Mouse (Mus musculus) frontal cortex, postnatal 10 days (tissue): ENCODE measurements around the gene Abcc3.

ENCODE experiments used
- DNase-seq, 2 experiments: peaks; one replicate each; pipeline ENCODE4 v3.0.0; 2022; ENCODE audit warnings: low spot score in 2 of 2, mixed read lengths in 1 of 2

Gene Abcc3

DNA sequence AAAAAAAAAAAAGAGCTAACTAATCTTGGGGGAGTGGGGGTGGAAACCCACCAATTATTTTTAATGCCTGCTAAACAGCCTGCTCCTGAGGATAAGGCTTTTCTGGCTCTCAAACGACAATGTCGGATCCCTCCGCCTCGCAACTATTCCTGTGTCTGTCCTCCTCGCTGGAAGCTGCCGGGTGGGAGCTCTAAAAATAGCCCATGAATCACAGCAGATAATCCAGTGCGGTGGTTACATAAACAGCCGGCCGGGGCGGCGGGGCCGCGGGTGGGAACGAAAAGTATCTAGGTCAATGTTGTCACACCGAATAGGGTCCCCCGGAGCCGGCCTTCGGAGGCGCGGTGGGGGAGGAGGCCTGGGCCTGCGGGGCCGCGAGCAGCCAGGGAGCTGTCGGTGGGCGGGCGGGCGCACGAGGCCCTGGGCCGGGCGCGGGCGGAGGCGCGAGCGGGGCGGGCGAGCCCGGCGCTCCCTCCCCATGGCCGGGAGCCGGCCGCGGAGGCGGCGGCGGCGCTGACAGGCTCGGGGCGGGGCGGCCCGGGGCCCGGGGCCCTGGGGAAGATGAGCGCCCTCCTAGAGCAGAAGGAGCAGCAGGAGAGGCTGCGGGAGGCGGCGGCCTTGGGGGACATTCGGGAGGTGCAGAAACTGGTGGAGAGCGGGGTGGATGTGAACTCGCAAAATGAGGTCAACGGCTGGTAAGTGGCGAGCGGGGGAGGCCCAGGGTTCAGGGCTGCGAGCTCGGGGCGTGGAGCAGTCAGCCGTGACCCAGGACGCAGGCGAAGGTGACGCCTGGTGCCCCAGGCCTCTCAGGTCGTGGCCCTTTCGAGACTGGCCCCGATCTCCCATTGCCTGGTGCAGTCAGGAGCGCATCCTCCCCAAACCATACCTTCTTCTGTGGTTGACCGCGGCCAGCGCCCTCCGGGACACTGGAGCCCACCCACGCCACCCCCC is 64.8 kb downstream of the Abcc3 start, which contains the start of gene Ankrd40:
Gene Ankrd40, plus strand, starts transcription at position 309 of the 951 bp plus-strand sequence.
- DNase-seq, result peak; percentile 94 to 97

DNA sequence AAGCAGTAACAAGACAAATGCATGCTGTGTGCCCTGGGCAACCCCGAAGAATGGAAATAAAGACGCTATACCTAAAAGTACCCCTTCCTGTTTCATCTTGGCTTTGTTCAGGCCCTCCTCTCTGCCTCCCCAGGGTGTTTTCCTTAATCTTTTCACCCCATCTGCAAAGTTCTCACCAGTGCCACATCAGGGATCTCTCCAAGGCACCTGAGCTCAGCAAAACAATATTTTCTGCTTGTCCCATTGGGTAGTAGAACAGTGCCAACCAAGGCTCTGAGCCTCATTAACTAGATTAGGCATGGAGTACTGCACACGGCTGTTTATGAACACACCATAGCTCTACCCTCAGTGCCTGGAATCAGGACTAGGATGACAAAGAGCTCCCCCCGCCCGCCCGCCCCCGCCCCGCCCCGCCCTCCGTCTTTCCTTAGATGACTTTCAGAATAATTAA is 65.8 kb downstream of the Abcc3 start:
- no peak for DNase-seq

DNA sequence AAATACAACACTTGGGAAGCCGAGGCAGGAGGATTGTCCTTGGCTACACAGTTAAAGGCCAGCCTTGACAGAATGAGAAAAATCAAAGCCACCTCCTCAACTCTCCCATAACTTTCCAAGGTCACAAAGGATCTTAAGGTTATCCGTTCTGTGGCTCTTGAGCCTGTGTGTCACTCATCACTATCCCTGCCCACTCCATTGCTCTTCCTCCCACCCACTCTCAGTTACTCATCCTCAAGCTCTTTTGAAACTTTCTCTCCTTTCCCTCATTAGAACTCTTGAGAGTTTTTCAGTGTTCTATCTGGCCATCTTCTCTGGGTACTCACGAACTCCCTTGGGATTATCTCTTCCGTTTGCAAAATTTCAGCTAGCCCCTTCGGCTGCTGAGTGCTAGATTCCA is 68.2 kb downstream of the Abcc3 start:
- no peak for DNase-seq

DNA sequence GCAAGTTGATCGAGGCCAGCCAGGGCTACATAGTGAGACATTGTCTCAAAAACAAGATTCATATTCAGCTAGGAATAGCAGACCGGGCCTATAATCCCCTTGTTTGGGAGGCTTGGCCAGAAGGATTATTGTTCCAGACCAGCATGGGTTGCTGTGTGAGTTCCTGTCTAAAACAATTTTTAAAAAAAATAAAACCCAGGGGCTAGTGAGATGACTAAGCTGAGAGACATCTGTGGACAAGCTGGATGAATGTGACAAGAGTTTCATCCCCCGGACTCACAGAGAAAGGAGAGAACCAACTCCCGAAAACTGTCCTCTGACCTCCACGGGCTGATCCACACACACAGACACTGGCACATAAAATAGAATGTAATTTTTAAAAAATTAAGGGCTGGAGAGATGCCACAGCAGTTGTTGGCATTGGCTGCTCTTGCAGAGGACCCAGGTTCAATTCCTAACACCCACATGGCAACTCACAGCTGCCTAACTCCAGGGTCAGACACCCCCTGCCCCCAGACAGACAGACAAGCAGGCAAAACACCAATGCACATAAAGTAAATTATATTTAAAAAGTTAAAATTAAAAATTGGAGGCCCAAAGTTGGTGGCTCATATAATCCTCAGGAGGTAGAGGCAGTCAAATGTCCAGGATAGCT is 69.4 kb downstream of the Abcc3 start:
- no peak for DNase-seq

DNA sequence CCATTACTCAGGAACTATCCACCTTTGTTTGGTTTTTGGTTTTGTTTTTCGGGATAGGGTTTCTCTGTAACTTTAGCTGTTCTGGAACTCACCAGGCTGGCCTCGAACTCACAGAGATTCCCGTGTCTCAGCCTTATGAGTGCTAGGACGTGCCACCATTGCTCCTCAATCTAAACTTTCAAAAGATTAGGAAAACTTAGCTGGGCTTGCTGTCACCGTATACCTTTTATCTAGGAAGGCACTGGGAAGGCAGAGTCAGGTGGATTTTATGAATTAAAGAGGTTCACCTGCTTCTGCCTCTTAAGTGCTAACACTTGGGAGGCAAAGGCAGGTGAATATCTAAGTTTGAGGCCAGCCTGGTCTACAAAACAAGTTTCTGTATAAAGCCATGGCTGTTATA is 70.2 kb downstream of the Abcc3 start:
- no peak for DNase-seq

DNA sequence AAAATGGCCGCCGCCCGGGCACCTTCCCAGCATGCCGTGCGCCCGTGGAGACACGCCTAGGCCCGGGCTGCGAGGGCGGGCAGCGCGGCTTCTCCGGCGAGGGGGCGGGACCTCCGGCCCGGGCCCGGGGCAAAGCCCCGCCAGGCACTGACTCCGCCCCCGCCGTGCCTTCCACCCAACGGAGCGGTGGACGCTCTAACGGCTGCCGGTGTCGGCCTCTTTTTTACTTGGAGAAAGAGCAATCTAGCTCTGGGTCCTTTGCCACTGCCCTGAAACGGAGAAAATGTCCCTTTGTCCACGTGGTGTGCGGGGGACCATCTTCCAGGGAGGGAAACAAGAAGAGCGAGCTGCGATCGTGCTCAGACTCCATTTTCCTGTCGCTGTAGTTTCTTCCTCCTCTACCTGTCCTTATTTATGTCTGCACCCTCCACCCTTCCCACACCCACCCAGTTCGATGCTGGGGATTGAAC is 70.8 kb downstream of the Abcc3 start, which contains the start of gene Luc7l3:
Gene Luc7l3, minus strand, starts transcription at position 58 of the 470 bp plus-strand sequence.
- peak; percentile 87 to 92 for DNase-seq

DNA sequence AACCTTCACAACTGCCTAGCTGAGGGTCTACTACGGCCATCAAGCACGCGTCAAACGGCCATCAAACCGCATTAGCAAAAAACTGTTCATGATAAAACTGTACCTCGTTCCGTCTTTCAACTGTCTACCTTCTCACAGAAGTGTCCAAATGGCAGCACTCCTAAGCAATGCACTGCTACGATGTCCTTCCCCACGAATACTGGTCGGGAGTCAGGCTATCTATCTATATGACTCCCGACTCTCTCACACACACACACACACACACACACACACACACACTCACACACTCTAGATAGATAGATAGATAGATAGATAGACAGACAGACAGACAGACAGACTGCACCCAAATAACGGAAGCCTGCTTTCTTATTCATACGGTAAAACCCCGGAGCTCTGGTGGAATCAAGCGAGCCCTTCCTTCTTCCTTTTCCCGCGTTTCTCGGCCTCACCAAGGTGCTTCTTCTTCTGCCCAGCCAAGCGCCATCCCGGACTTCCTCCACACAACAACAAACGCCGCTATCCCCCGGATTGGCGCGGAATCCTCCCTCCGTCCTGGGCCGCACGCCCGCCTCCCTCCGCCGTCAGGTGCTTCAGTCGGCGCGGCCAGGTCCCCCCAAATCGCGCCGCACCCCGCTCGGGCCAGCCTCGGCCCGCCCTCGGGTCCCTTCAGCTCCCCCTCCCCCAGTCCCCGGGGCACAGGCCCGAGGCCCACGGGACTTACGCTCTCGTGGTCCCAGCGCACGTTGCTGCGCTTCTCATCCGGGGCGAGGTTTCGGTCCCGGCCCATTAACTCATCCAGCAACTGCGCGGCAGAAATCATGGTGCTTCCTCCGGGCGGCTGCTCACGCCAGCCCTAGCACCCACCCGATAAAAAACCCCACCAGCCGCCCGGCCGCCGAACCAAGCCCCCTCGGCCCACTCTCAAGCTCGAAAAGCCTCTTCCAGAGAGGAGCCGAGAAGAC is 71.5 kb downstream of the Abcc3 start:
- DNase-seq, result peak in 1 of 2 experiments; percentile 58

DNA sequence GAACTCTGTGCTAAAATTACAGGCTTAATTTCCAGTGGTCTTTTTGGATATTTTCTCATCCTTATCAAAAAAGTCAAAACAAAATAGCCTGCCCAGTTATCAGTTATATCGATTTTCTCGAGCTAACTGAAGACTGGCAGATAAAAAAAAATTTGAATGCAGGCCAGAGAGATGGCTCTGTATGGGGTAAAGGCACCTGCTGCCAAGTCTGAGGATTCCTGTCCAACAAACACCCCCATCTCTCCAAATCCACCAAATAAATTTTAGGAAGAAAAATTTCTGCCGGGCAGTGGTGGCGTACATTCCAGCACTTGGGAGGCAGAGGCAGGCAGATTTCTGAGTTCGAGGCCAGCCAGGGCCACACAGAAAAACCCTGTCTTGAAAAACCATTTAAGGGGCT is 74.7 kb downstream of the Abcc3 start:
- DNase-seq, result no peak

DNA sequence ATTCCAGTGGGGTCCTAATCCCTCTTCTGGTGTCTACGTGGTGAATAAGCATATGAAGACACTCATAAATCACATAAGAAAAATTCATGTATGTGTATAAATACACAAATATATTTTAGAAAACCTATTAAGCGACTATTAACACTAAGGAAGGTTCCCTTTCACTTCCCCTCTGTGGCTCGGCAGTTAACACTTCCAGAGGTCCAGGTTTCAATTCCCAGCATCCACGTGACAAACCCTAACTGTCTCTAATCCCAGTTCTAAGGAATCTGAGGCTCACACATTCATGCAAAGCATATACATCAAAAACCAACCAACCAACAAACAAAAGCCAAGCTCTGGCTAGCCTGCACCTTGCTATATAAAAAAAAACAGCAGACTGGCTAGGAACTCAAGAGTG is 75.3 kb downstream of the Abcc3 start:
- no peak for DNase-seq

DNA sequence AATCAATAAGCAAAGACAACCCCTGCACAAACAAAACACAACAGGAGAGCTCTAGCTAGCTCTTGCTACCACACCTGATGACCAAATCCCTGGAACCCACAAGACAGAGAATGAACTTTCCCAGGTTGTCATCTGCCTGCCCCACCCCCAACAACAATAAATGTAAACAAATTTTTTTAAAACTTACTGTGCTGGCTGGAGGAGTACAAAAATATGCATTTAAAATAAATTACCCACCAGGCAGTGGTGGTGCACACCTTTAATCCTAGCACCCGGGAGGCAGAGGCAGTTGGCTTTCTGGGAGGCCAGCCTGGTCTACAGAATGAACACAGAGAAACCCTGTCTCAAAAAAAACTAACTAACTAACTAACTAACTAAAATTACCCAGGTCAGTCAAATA is 75.8 kb downstream of the Abcc3 start:
- no peak for DNase-seq

DNA sequence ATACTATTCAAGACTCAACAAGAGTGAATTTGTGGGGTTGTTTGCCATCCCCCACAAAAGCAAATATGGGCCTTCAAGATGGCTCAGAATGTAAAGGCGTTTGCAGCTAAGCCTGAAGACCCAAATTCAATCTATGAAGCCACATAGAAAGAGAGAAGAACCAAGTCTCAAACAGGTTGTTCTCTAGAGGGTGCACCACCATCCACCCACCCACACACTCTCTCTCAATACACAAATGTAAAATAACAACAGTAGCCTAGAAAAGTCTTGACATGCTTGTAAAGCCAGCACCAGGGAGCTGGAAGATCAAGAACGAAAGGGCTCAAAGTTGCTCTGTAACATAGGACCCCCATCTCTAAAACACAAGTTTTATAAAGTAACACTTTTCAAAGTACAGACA is 76.3 kb downstream of the Abcc3 start:
- no peak for DNase-seq

DNA sequence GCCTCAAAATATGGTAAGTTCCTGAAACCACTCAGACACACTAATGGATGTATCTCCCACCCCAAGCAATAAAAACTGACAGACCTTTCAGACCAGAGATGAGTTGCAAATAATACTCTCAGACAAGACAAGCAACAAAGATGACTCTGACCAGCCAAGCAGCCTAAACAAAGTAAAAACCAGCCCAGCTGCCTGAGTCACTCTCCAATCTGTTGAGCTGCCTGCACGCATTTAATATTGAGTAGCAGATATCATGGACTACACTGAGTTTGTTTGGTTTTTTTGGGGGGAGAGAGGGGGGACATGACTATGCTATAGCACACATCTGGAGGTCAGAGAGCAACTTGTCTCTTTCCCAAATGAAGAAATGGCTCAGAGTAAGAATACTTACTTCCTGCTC is 77.5 kb downstream of the Abcc3 start:
- DNase-seq, result no peak

DNA sequence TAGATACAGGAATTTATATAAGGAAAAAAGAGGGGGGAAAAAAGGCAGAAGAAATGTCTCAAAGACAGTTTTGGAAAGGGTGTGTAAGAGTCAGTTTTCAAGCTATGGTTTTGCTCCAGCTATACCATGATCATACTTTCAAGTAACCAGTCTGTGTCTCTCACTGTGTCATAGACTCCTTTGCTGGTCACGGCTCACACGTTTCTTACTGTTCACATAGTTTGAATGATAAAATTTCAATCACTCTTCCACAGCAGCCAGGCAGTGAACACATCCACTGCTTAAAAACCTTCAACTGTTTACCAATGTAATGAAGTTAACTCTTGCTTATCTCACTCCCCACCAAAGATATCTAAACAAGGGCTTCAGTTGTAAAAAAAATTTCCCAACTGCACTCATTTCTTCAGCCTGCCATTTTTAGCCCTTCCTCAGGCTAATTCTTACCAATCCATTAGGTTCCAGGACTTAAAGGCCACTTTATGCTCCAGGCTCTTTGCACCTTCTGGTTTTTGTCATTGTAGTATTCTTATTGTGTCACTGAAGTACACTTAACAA is 78.6 kb downstream of the Abcc3 start:
- DNase-seq, result no peak

DNA sequence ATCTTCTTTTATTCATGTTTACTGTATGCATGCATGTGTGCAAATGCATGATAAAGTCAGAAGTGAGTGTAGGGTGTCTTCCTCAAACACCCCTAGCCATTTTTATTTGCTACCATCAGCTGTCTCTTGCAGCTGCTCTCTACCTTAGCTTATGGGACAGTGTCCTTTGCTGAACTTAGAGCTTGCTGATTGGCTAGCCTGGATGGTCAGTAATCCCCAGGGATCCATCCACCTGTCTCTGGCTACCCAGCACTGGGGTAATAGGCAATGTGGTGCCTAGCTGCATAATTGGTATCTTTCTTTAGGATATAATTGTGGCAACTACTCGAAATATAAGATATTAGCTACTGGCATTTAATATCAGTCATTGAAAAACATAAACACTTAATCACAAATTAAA is 80.1 kb downstream of the Abcc3 start:
- no peak for DNase-seq

DNA sequence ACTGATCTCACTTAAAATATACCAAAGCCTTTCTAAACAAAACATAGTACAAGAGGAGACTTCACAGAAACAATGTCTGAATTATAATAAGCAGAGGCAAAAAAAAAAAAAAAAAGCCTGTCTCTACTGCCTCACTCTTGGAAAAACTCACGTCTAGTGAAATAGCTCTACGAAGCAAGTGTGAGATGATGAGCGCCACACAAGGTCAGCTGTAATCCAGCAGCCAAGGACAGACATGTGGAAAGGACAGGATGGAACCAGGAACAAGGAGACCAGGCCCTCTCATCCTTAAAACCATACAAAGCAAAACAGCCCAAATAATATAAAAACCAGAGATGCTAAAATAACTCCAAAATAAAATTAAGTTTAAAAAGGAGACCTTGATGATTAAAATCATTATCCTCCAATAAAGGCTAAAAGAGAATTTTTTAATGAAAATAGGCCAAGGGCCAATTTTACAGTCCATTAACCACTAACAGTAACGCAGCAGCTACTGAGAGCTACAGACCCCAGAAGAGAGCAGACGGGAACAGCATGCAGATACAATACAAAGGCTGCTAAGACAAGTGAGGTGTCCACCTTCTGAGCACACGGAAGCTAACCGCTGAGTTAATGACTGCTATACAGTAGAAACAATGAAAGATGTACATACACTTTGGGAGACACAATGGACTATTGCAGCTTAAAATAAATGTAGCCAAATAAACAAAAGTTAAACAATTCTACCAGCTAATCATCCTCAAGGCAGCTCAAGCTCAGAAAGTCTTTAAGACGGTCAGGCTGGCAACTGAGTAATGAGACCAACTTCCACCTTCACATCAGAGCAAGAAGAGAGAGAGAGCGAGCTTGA is 97.6 kb downstream of the Abcc3 start:
- no peak for DNase-seq
